Mouse (Mus musculus): ENCODE data around the gene Gm21981.
"Not testable (repeated sequence)": the region's sequence is repeated elsewhere in the genome, so short reads cannot be mapped to it uniquely, and the experiment has no call there.

Gene Gm21981

GRCm38 (mm10) chr17:47664474-47664873 lies 29.8 kb downstream of the Gm21981 start:
- no peak for DNase-seq (ENCODE audit: low spot score)

GRCm38 (mm10) chr17:47663009-47663713 lies 31.1 kb downstream of the Gm21981 start:
- no peak for DNase-seq (ENCODE audit: low spot score)

GRCm38 (mm10) chr17:47658741-47659243 lies 35.5 kb downstream of the Gm21981 start:
- DNase-seq (ENCODE audit: low spot score): no peak

GRCm38 (mm10) chr17:47657901-47658300 lies 36.4 kb downstream of the Gm21981 start:
- no peak for DNase-seq (ENCODE audit: low spot score)

- no peak for DNase-seq (ENCODE audit: low spot score)
Observed at GRCm38 (mm10) chr17:47655697-47656096, 38.6 kb downstream of the Gm21981 start.

- DNase-seq (ENCODE audit: low spot score): not testable (repeated sequence)
Observed at GRCm38 (mm10) chr17:47654346-47654745, 39.9 kb downstream of the Gm21981 start.

- DNase-seq (ENCODE audit: low spot score): no peak
Observed at GRCm38 (mm10) chr17:47651953-47652352, 42.3 kb downstream of the Gm21981 start.

- no peak for DNase-seq (ENCODE audit: low spot score)
Observed at GRCm38 (mm10) chr17:47648966-47649365, 45.3 kb downstream of the Gm21981 start.

GRCm38 (mm10) chr17:47646683-47647082 lies 47.6 kb downstream of the Gm21981 start:
- peak; percentile 48 for DNase-seq (ENCODE audit: low spot score)

GRCm38 (mm10) chr17:47642992-47643391 lies 51.3 kb downstream of the Gm21981 start:
- DNase-seq (ENCODE audit: low spot score): no peak

All from urinary bladder, postnatal 25 days (tissue).